Mouse (Mus musculus) MN1 (cell line): ENCODE measurements at regions not wholly inside any gene's neighbourhood (a gene's known extent, or its start where the extent isn't known, plus 50 kb on each side); places are given as distances from the start of the nearest gene placed in this dataset.
"Not testable (repeated sequence)": the region's sequence is repeated elsewhere in the genome, so short reads cannot be mapped to it uniquely, and the experiment has no call there.

Source experiments
- DNase-seq: peaks from one replicate; pipeline ENCODE4 v3.0.0-alpha.2; 2016; ENCODE audit warnings: low spot score

DNA sequence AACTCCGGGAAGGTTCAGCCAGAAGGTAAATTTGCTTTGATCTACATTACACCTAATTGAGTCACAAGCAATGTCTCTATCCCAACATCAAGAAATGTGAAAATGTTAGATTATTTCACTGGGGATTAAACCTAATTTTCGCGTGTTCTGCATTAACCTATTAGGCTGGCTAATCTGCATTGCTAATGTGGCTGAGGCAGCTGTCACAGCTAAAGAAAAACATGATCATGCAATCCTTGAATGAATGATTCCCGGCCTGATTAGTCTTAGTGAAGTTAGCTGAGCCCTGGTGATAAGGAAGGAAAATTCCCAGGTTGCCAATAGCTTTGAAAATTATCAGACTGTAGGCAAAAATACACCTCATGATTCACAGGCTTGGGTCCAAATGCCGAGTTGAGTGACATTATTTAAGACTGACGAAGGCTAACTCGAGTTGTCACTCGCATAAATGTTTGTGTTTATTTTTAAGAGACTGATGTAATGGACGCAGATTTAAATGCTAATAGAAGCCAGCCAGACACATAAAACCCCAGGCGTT, 131.5 kb upstream of the Kiz start:
- DNase-seq = no peak

DNA sequence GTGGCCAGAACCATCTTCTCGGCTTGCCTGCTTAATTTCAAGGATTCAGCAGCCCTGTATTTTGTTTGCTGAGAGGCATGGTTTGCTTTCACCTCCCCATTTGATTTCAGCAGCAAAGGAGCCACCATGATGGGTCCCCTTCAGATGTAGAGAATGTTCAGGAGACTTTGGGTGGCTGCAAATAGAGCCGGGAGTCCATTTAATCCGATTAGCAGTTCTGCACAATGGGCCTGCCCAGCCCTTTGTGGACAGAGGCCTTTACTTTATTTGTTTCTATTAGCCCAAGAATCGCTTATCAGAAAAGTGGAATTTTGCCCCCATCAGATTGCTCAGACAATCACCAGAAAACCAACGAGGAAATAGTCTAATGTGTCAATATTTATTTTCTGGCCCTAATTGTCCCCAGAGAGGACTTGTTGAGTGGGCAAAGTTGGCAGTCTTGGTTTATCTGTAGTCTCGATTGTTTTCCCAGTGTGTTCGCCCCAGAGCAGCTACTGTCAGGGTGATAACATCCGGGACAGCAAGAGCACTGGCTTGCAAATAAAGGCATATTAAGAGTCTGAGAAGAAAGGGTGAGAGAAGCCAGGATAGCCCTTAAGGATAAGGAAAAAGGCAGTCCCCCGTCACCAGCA, 130.6 kb upstream of the Kiz start:
- DNase-seq = no peak

DNA sequence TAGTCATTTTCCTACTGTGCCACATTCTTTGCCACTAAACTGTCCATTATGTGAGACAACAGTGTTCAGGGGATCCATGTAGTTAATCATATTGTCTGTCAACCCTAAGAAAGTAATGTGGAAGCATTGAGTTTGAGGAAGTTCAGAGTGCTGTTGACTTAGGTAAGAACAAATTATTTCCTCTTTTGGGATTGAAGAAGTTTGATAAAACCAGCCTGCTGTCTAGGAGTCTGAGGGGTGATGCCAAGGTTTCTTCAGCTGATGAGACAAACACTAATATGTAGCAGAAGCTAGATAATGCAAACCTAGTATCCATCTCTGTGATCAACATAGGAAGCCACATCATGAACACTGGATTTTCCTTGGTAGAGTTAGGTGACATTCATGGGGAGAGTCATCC, 127.0 kb upstream of the Kiz start:
- DNase-seq = no peak

DNA sequence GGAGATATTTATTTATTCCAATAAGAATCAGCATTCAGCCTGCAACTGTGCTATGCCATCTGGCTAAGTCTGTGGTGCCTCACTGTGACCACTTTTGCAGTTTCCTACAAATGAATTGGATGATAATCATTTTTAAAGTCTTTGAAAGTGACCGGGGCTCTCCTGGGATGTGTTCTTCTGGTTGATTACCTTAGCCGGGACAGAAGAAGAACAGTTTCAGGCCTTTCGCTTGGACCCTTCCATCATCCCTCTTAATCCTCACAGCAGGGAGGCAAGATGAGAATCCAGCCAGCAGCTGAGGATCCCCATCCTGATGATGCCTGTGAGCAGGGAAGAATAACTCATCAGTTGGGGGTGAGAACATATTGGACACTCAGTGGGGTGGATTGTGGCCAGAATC, 124.6 kb upstream of the Kiz start:
- DNase-seq = no peak

DNA sequence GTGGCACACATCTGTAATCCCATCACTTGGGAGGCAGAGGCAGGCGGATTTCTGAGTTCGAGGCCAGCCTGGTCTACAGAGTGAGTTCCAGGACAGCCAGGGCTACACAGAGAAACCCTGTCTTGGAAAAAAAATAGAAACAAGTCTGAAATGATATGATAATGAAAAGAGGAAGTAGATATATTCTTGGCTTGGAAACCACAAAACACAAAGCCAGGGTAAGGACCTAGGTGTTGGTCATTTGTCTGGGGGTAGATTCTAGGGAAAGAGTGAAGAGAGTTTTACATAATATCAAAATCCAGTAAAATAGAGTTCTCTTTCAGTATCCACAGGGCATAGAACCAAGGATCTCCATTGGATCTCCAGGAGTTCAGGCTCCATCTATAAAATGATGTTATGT, 122.8 kb upstream of the Kiz start:
- not testable (repeated sequence) for DNase-seq

DNA sequence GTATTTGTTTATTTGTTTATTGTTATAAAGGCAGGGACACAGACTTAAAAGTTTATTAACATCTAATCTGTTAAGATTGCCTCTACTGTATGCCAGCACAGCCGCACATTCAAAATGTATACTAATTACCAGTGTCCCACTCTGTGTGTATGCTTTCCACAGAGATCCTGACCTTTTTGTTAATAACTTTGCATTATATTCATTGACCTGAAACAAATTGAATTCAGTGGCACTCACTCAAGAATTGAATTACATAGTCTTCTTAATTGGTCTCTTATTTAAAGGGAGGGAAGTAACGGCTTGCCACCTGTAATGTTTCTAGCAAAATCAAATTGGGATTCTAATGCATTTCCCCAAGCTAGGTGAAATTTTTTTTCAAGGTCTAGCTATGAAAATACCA, 111.3 kb upstream of the Kiz start:
- no peak for DNase-seq

DNA sequence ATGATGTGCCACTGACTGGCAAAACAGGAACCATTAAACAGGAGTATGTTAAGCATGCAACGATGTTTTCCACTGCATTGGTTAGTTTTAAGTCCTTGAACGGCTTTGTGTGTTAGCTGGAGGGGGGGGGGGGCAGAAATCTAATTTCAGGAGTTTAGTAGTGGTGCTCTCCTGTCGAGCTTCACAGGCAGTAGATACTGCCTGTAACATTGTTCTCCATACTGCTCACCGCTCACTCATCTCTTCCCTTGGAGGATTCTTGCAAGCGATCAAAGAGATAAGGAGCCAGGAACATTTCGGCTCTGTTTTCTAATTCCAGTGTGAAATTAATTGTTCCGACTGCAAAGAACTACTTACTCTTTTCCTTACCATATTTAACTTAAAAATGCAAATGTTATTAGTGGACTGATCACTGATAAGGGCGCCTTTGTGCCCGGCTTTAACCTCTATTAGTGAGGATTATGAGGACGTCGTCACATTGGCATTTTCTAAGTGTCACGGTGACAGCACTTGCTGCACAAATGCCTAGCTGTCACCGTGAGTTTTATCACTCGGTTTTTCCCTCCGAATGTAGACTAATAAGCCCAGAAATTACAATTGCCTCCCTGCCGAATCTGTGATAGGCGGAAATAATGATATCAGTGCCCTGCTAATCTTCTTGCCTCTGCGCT, 110.5 kb upstream of the Kiz start:
- DNase-seq = no peak

DNA sequence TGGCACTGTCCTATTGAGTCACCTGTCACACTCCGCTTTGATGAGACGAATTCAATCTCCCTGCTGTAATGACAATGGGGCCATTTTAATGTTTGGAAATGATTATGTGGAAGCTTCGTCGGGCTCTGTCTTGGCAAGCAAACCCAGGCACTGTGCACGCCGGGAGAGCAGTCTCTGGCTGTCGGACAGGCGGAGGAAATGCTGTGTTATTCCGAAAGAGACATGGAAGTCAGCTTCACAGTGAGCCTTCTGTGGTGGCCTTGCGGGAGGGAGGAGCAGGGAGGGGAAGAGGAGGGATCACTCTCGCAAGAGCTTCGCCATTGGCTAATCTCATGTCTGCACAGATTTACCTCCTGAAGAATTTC, 110.0 kb upstream of the Kiz start:
- no peak for DNase-seq

DNA sequence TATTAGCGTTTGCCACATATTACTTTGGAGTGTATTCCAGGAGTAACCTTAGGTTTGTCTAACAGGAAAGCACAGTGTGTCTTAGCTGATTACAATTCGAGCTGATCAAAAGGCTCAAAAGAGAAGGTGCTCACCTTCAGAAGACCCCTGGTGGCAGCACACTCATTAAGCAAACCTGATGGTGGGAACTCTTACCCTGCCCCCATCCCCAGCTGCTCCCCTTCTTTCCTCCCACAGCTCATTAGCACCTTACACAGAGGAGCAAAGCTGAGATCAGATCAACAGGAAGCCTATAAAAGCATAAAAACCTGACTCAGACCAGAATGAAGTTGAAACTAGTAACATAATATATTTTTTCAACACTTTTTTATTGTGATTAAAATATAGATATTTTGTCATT, 101.7 kb upstream of the Kiz start:
- DNase-seq = no peak

DNA sequence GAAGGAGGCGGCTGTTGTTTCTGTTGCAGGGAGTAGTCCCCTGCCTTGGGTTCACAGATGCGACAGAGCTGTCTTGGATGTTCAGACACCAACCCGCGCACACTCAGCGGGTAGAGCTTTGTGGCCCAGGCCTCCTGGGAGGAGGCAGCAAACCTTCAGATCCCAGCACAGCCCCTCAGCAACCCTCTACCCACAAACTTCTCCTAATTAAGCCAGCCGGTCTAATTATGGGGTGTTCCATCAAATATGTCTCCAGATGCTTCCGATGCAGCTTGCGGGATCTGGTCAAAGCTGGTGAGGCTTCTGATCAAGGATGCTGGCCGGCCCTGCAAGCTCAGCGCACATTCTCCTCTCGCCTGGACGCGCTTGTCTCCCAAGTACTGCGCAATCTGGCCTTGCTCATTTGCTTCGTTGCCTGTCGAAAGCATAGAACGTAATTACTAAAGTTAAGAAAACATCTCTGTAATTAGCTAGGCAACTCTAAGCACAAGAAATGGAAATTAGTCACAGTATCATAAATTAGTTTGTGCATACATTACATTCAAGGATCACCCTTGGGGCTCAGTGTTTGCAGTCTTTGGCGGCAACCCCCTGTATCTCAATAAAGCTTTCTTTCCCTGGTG, 92.0 kb upstream of the Kiz start:
- DNase-seq = no peak

DNA sequence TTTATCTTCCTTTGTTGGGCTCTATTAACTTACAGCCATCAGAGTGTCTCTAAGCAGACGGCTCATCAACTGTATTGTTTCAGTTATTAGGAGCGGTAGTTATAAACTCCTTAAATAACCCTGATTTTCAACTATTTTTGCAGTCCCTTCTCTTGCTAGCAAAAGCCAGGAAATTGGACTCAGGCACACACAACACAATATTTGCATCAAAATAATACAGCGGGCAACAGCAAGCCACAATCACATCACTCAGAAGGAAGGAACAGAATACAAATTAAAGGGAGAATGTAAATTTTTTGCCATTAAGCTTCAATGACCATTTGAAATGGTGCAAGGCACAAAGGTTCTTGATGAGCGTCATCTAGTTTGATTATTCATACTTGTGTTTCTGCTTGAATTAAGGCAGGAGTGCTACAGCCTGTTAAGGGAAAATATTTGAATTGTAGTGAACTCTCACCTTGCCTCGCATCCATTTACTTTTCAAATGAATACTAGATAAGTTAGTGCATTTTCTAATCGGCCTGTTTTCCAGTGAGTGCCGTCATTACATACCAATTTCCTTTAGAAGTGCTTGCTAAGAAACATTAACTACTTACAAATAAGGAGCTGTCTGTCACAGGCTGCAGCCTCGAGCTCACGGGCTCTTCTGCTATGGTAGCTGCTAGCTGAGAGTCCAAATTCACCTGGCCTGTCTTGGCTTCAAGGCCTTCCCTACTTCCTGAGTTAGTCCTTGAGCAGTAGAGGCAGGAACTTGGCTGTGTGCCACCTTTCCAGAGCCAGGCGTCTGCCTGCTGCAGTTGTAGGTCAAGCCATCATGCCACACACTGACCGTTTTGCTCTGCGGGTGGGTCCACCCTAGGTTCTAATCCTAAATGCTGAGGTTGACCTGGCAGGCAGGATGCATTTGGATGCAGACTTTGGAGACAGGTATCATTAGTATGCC, 91.1 kb upstream of the Kiz start:
- DNase-seq = no peak

DNA sequence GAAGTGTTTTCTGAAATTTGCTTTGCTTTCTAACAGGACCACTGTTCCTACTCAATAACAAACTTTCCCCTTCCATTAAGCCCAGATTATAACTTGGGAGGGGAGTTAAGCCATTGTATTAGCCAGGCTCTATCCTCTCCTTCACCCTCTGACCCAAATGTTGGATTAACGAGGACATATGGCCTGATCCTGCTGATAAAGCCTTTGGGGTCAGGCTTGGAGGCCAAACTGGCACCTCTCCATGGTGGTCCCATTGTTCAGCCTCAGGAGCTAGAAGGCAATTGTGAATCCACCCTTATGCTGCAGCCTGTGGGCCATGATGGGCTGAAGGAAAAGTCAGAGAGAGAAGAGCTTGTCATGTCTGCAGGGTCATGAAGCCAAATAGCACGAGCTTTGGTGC, 80.8 kb upstream of the Kiz start:
- DNase-seq = no peak

DNA sequence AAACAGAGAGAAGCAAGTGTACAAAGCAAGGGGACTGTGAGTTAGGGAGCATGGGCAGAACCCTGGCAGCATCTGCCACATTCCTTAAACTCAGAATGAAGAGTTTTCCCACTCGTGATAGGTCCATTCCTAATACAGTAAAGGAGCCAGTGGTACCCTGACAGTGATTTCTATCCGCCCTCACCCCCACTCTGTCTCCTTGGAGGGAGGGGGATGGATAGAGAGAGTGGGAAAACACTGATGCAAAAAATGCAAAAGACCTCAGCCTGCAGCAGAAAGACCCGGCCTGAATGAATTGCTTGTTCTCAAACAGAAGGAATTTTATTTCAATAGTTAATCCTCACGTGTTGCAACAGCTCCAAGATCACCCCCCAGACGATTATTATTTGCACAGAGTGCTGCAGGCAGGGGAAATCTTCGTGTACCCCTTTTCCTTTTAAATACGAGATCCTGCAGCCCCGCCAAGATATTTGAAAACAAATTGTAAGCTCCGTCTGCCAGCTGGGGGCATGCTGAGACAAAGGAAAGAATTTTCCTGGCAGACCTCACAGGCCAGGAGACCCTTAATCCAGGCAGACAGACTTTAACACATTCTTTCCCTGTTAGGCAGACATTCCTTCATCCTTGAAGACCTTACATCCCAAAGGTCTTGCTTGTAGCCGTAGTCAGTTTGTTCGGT, 68.4 kb upstream of the Kiz start:
- DNase-seq = no peak

DNA sequence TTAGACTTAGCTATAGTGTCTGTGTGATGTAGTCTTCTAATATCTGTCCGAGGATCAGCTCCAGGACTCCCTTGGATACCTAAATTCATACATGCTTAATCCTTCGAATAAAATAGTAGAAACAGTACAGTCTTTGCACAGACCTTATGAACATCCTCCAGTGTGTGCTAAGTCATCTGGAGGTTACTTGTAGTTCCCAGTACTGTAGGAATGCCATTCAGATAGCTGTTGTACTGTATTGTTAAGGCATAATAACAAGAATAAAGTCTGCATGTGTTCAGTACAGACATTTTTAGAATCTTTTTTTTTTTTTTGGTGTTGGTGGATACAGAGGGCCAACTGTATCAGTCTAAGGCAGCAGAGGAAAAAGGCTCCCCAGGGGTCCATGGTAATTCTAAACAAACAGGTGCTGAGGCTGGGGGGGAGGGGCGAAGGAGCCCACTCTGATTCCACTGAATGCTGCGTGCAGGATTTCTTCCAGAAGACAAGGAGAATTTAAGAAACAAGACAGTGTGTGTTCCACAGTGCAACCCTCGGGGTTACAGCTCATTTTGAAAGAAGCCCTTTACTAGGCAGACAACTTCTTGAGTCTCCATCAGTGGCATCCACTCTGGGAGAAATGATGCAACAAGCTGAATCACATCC, 67.7 kb upstream of the Kiz start:
- DNase-seq = no peak

DNA sequence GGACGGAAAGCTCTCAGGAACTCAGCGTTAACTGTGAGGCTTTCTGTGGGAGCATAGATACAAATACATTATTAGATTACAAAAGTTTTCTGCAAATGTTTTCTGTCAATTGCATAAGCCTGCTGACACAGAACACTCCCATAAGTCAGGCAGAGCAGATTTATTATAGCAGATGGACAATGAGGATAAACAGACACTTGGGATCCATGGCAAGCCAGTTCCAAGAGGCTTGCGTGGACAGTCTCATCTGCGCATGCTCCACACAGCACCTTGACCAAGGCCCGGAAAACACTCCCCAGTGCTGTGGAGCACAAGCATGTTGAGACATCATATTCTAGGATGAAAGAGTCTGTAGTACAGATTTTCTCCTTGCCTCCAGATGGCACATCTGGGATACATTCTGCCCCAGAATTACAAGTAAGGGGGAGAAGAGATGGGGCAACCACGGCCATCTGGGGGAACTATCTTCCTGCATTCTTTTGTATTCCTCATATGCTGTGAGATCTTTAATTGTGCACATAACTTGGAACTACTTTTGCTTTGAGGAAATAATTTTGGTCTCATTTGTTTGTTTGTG, 62.7 kb upstream of the Kiz start:
- peak; percentile 74 for DNase-seq

DNA sequence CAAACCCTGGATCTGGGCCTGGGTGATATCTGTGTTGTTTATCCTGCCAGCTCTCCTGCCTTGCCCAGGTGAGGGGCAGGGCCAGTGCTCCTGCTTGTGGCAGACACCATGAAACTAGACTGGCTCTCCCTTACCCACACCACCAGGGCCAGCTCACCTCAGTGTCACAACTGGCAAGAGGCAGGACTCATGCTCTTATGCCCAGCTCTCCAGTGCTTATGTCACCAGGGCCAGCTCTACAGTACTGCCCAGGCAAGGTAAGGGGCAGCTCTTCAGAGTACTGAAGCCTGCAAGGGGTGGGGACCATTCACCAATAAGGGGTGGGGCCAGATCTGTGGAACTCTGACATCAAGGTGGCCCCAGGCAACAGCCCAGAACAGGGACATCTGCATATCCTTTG, 52.7 kb upstream of the Kiz start:
- no peak for DNase-seq
